In the genomic region with DNA sequence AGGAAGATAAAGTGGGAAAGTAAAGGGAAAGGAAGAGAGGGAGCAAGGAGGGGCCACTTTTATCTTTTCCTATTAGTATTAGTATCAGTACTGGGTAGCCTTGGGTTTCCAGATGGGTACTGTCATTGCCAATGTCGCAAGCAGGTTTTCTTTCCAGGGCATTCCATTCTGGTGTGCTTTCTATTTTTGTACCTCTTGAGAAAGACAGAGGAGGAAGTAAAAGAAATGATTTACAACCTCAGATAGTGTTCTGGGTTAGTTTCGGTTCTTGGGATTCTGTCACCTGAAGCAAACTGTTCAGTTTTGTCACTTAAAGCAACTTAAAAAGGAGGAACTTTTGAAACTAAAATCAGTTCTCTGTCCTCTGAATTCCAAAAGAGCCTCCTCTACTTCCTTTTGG, we compare ENCODE assay signal across 36 mouse cellular contexts. TPM values are rescaled to one million over a fixed set of nuclear protein-coding genes. Genes with fewer than 3 reads are reported as not detected.
DNase-seq lines count a peak whose midpoint lies in the region; ATAC-seq and TF ChIP-seq lines count a peak whose summit lies in the region.
"Had no signal": no experiment of that assay in that cellular context is flagged by ENCODE, and none has a peak within 500 bp of the region (broad histone marks: within the 10 kb centered on the region; RNA-seq: fewer than 3 reads in every experiment).

No protein-coding gene starts in this region.

- 59% methylated on average over 2 of the region's 2 CpGs for WGBS in lung, postnatal 0 days
- 81% methylated on average over 2 of the region's 2 CpGs for WGBS in kidney, embryonic 15.5 days

- TF ChIP-seq CTCF in lung, postnatal 0 days (IDR thresholded peaks at IDR 0.05), result no peak

- no peaks in the 10 kb centered on the region for H3K27me3 ChIP-seq in lung, postnatal 0 days (replicated peaks; ENCODE audit: insufficient read depth, low read length)
- H3K27me3 ChIP-seq in kidney, embryonic 15.5 days, result peaks cover 34% of the 10 kb centered on the region
- H3K27me3 ChIP-seq: forebrain, embryonic 13.5 days had no signal

- H3K36me3 ChIP-seq in lung, postnatal 0 days (ENCODE audit: insufficient read depth, low read length), result no peaks in the 10 kb centered on the region
- H3K36me3 ChIP-seq in kidney, embryonic 15.5 days, result 0 out of 2 replicates have a peak, but pooled peaks cover 17% of the 10 kb centered on the region
- H3K36me3 ChIP-seq: hindbrain, embryonic 12.5 days had no signal

- H3K9ac ChIP-seq in lung, postnatal 0 days (replicated peaks; ENCODE audit: low read depth), result no peak overlapping the region
- no peak overlapping the region for H3K9ac ChIP-seq in kidney, embryonic 15.5 days
- H3K9ac ChIP-seq: forebrain, embryonic 13.5 days; hindbrain, embryonic 12.5 days; limb, embryonic 13.5 days had no signal

- TF ChIP-seq EP300 in lung, postnatal 0 days (IDR thresholded peaks at IDR 0.05), result no peak

- H3K4me2 ChIP-seq in lung, postnatal 0 days (replicated peaks; ENCODE audit: low read depth, low read length), result no peak overlapping the region
- no peak overlapping the region for H3K4me2 ChIP-seq in kidney, embryonic 15.5 days
- H3K4me2 ChIP-seq: forebrain, embryonic 13.5 days; heart, embryonic 11.5 days; hindbrain, embryonic 12.5 days; limb, embryonic 13.5 days; liver, embryonic 11.5 days had no signal

- H3K4me1 ChIP-seq in lung, postnatal 0 days (ENCODE audit: insufficient read depth, low read depth, low read length), result no peaks in the 10 kb centered on the region
- no peaks in the 10 kb centered on the region for H3K4me1 ChIP-seq in kidney, embryonic 15.5 days
- H3K4me1 ChIP-seq: forebrain, embryonic 13.5 days; hindbrain, embryonic 12.5 days; limb, embryonic 13.5 days had no signal

- H3K4me3 ChIP-seq in lung, postnatal 0 days (ENCODE audit: low read depth, low read length), result no peak overlapping the region
- no peak overlapping the region for H3K4me3 ChIP-seq in kidney, embryonic 15.5 days (replicated peaks)
- H3K4me3 ChIP-seq: forebrain, embryonic 13.5 days; hindbrain, embryonic 12.5 days; limb, embryonic 13.5 days had no signal

- no peaks in the 10 kb centered on the region for H3K9me3 ChIP-seq in lung, postnatal 0 days (ENCODE audit: low read length)
- H3K9me3 ChIP-seq in kidney, embryonic 15.5 days (replicated peaks), result no peaks in the 10 kb centered on the region
- H3K9me3 ChIP-seq: forebrain, embryonic 13.5 days; hindbrain, embryonic 12.5 days; limb, embryonic 13.5 days had no signal

- ATAC-seq in lung, postnatal 0 days, result no peak
- peak; percentile 83 for ATAC-seq in granulocyte monocyte progenitor cell, adult 5-6 weeks (replicated peaks; ENCODE audit: poor library complexity, severe bottlenecking)
- no peak for ATAC-seq in kidney, embryonic 15.5 days (replicated peaks; ENCODE audit: low FRiP score)
- no peak for ATAC-seq in activated CD4-positive, CD25-positive, alpha-beta regulatory T cell, adult 4 months
- ATAC-seq: forebrain, embryonic 13.5 days; intestine, embryonic 16.5 days had no signal

- H3K27ac ChIP-seq in lung, postnatal 0 days (ENCODE audit: low read length), result no peak overlapping the region
- no peak overlapping the region for H3K27ac ChIP-seq in kidney, embryonic 15.5 days
- H3K27ac ChIP-seq: forebrain, embryonic 13.5 days; hindbrain, embryonic 12.5 days; limb, embryonic 13.5 days had no signal

- peak; percentile 34 for DNase-seq in lung, postnatal 0 days (ENCODE audit: low spot score)
- DNase-seq in lung, postnatal 14 days, result no peak
- peak; percentile 28 for DNase-seq in adrenal gland, postnatal 14 days
- DNase-seq: B cell, adult 2 months; cerebellum, adult 8-10 months; cerebellum, postnatal 25 days; gastrocnemius, postnatal 14 days; heart, adult 18-20 months; heart, postnatal 36 days; kidney, adult 9 months; kidney, postnatal 14 days; midbrain, embryonic 14.5 days; retina, postnatal 1 day; right cerebral cortex, postnatal 14 days had no signal

RNA-seq across cellular contexts. Expression of gene Dgat2l6, which starts 6.1 kb away (rescaled TPM):
- not detected in 2 replicates for polyA plus RNA-seq in lung, postnatal 0 days (2015; fragmentation: Nextera tagmentation; extraction: Ambion mirVana)
- total RNA-seq in adrenal gland, postnatal 14 days (2021), result not detected in 2 replicates
- total RNA-seq in granulocyte monocyte progenitor cell, adult 5-6 weeks (2014; fragmentation: Nextera tagmentation), result not detected in 2 replicates
- total RNA-seq in granulocyte monocyte progenitor cell, adult 5-6 weeks (2017), result not detected in 2 replicates
- not detected in 2 replicates for polyA plus RNA-seq in kidney, embryonic 15.5 days (2015; fragmentation: Nextera tagmentation; extraction: Ambion mirVana)
- not detected for polyA plus RNA-seq in activated CD4-positive, CD25-positive, alpha-beta regulatory T cell, adult 4 months (2017; shearing (Covaris generic))
- total RNA-seq: heart, adult 18-20 months; heart, postnatal 36 days; monocyte, adult 5-6 weeks had no signal
- polyA plus RNA-seq: embryonic facial prominence, embryonic 11.5 days; forebrain, embryonic 13.5 days; heart, embryonic 11.5 days; heart, embryonic 16.5 days; hindbrain, embryonic 12.5 days; intestine, embryonic 16.5 days; limb, embryonic 13.5 days; liver, embryonic 11.5 days; liver, embryonic 16.5 days; lung, embryonic 16.5 days; midbrain, embryonic 14.5 days; neural tube, embryonic 14.5 days; small intestine, adult 2 months; stomach, embryonic 14.5 days; testis, adult 2 months; thymus, postnatal 0 days had no signal

RNA-seq across cellular contexts. Expression of gene Igbp1, which starts 24.4 kb away (rescaled TPM):
- 35.5 and 37.6 TPM in 2 replicates for polyA plus RNA-seq in lung, postnatal 0 days (2015; fragmentation: Nextera tagmentation; extraction: Ambion mirVana)
- 64.2 and 66.4 TPM in 2 replicates for total RNA-seq in adrenal gland, postnatal 14 days (2021)
- 74.5 and 104 TPM in 2 replicates for total RNA-seq in granulocyte monocyte progenitor cell, adult 5-6 weeks (2014; fragmentation: Nextera tagmentation)
- total RNA-seq in granulocyte monocyte progenitor cell, adult 5-6 weeks (2017), result 98.4 and 104 TPM in 2 replicates
- polyA plus RNA-seq in kidney, embryonic 15.5 days (2015; fragmentation: Nextera tagmentation; extraction: Ambion mirVana), result 39.9 and 40.6 TPM in 2 replicates
- 100 to 1,000 TPM in 1 of 2 experiments, 10 to 100 TPM in 1; 94.8 to 103 TPM for polyA plus RNA-seq in activated CD4-positive, CD25-positive, alpha-beta regulatory T cell, adult 4 months (2017; shearing (Covaris generic))

RNA-seq across cellular contexts. Expression of gene Awat1, which starts 53.5 kb away (rescaled TPM):
- 0.08 and 0.10 TPM in 2 replicates for polyA plus RNA-seq in lung, postnatal 0 days (2015; fragmentation: Nextera tagmentation; extraction: Ambion mirVana)
- total RNA-seq in adrenal gland, postnatal 14 days (2021), result not detected in 2 replicates
- not detected in 2 replicates for total RNA-seq in granulocyte monocyte progenitor cell, adult 5-6 weeks (2014; fragmentation: Nextera tagmentation)
- not detected in 2 replicates for total RNA-seq in granulocyte monocyte progenitor cell, adult 5-6 weeks (2017)
- not detected in 2 replicates for polyA plus RNA-seq in kidney, embryonic 15.5 days (2015; fragmentation: Nextera tagmentation; extraction: Ambion mirVana)
- not detected for polyA plus RNA-seq in activated CD4-positive, CD25-positive, alpha-beta regulatory T cell, adult 4 months (2017; shearing (Covaris generic))
- total RNA-seq: gastrocnemius, postnatal 14 days; heart, adult 18-20 months; heart, postnatal 36 days; layer of hippocampus, postnatal 25 days; left cerebral cortex, adult 8-10 months; left cerebral cortex, postnatal 36 days; monocyte, adult 5-6 weeks had no signal
- polyA plus RNA-seq: embryonic facial prominence, embryonic 11.5 days; forebrain, embryonic 13.5 days; heart, embryonic 11.5 days; heart, embryonic 16.5 days; hindbrain, embryonic 12.5 days; intestine, embryonic 16.5 days; limb, embryonic 13.5 days; liver, embryonic 11.5 days; liver, embryonic 16.5 days; lung, embryonic 16.5 days; midbrain, embryonic 14.5 days; neural tube, embryonic 14.5 days; small intestine, adult 2 months; stomach, embryonic 14.5 days; testis, adult 2 months; thymus, postnatal 0 days had no signal
